Mouse (Mus musculus) lung, embryonic 16.5 days (tissue): ENCODE data around the gene Echs1. TPM values are rescaled to one million over a fixed set of nuclear protein-coding genes. Genes with fewer than 3 reads are reported as not detected.

Source experiments
- ATAC-seq: fragments of 200-750 bp; cut with Nextera tagmentation; 2 replicates; pipeline ENCODE4 v1.8.0; 2017; ENCODE audit warnings: low read depth, mild to moderate bottlenecking, moderate library complexity
- H3K27ac ChIP-seq: fragments of 300-500 bp; sonication (generic); 2 replicates; pipeline ENCODE4 v1.5.1; 2014; ENCODE audit warnings: mild to moderate bottlenecking, control low read depth, low read length
- H3K27me3 ChIP-seq: fragments of 300-500 bp; sonication (generic); 2 replicates; pipeline ENCODE4 v1.6.1; 2014; ENCODE audit warnings: low read depth, low read length, mixed read lengths; ENCODE audit not compliant: control insufficient read depth, insufficient read depth
- H3K36me3 ChIP-seq: fragments of 300-500 bp; sonication (generic); 2 replicates; pipeline ENCODE4 v1.6.1; 2014; ENCODE audit warnings: low read length; ENCODE audit not compliant: control insufficient read depth, insufficient read depth
- H3K4me1 ChIP-seq: fragments of 300-500 bp; sonication (generic); replicated peaks from 2 replicates; pipeline ENCODE4 v1.6.1; 2014; ENCODE audit warnings: low read length, mixed read lengths; ENCODE audit not compliant: control insufficient read depth, insufficient read depth
- H3K4me2 ChIP-seq: fragments of 300-500 bp; sonication (generic); 2 replicates; pipeline ENCODE4 v1.6.1; 2014; ENCODE audit warnings: low read depth, low read length, control low read depth
- H3K4me3 ChIP-seq: fragments of 300-500 bp; sonication (generic); 2 replicates; pipeline ENCODE4 v1.5.1; 2014; ENCODE audit warnings: mild to moderate bottlenecking, low read length, control low read depth
- H3K9ac ChIP-seq: fragments of 300-500 bp; sonication (generic); 2 replicates; pipeline ENCODE4 v1.6.1; 2014; ENCODE audit warnings: low read length, control low read depth
- H3K9me3 ChIP-seq: fragments of 300-500 bp; sonication (generic); 2 replicates; pipeline ENCODE4 v1.6.1; 2016; ENCODE audit warnings: low read length; ENCODE audit not compliant: control insufficient read depth
- WGBS: fragments of 180-500 bp; shearing (Covaris S2); extraction: QIAGEN DNeasy Blood & Tissue Kit; methylation state at CpG from one replicate; pipeline ENCODE4 v1.1.7; 2014; 5-methylcytosine and 5-hydroxymethylcytosine counted together
- polyA plus RNA-seq: library from polyadenylated mRNA; unstranded; fragments of >200 nt; fragmentation: Nextera tagmentation; extraction: Ambion mirVana; gene quantifications from 2 replicates; pipeline ENCODE4 v1.2.1, GENCODE M21; 2015

Gene Echs1
- polyA plus RNA-seq, 1 experiment from 2014 or later, result 141 TPM

DNA sequence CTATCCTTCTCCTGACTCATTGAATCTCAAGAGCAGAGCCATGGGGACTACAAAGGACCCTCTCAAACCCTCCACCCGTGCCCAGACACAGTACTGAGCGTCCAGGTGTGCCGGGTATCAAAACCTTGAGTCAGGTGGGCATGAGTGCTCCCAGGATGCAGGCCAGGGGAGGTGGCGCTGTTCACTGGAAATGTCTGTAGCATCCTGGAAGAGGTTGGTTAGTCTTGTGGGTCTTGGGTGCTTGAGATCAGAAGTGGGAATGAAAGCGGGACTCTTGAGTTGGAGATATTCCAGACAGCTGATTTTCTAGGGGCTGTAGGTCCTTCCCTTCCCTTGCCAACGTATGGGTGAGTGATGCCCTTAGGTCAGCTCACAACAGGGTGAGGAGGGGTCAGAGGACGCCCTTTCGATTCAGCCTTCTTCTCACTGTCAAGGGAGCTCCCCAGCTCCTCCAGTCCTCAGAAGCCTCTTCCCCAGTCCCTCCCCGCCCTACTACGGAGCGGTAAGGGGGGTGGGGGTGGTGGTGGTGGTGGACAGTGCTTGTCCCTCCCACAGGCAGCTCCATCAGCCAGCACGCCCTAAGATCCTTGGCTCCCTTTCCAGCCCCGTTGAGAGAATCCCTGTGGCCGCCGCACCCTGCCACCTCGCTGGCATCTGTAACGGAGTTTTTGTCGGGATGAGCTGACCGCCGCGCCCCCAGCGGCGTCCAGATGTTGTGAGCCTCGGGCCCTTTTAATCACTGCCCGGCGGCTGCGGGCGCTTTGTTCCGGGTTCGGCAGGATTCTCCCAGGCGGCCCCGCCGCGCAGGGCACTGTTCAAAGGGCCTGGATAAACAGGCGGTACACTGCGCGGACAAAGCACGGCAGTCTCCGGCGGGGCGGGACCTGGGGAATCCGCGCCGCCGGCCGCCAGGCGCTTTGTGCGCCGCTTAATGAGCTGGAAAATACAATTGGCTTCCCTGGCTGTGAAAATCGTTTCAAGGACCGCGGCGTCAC, 58.6 kb downstream of the Echs1 start:
- Histone ChIP-seq H3K27me3 (peaks cover 81% of the 10 kb centered on the region), H3K4me1 (peaks cover 11% of the 10 kb centered on the region), H3K27ac (no peak overlapping the region), H3K36me3 (no peaks in the 10 kb centered on the region), H3K9me3 (no peaks in the 10 kb centered on the region), H3K9ac (peak overlapping the region; percentile 61), H3K4me2 (peak overlapping the region; percentile 76), H3K4me3 (peak overlapping the region; percentile 49)
- 3% methylated on average over 53 of the region's 53 CpGs for WGBS
- ATAC-seq, result peak; percentile 27; the same call in 1 of the 2 replicates

Other genes with a start within 250 kb of the Echs1 start
- 1.1 and 1.8 TPM in 2 replicates for gene Kndc1, start 221.8 kb downstream of the Echs1 start, polyA plus RNA-seq
- 0.13 and 0.63 TPM in 2 replicates for gene Utf1, start 172.7 kb downstream of the Echs1 start, polyA plus RNA-seq
- gene 6430531B16Rik, start 137.7 kb downstream of the Echs1 start, polyA plus RNA-seq, result 4.1 and 6.2 TPM in 2 replicates
- gene Adam8, start 123.9 kb downstream of the Echs1 start, polyA plus RNA-seq, result 1.9 and 3.1 TPM in 2 replicates
- 39.8 and 41.8 TPM in 2 replicates for gene Zfp511, start 80.1 kb downstream of the Echs1 start, polyA plus RNA-seq
- 50.5 and 50.6 TPM in 2 replicates for gene Tubgcp2, start 79.8 kb downstream of the Echs1 start, polyA plus RNA-seq
- gene Msx3, start 67.4 kb downstream of the Echs1 start, polyA plus RNA-seq, result not detected in 2 replicates
- gene Caly, start 33.9 kb downstream of the Echs1 start, polyA plus RNA-seq, result 0.63 and 1.6 TPM in 2 replicates
- gene Prap1, start 23.1 kb downstream of the Echs1 start, polyA plus RNA-seq, result 0.49 TPM in 1 of 2 replicates, not detected in the other
- 18.6 and 21.4 TPM in 2 replicates for gene Fuom, start 14.0 kb downstream of the Echs1 start, polyA plus RNA-seq
- gene Paox, start 677 bp downstream of the Echs1 start, polyA plus RNA-seq, result 19.9 and 21.3 TPM in 2 replicates
- gene Mtg1, start 21.1 kb upstream of the Echs1 start, polyA plus RNA-seq, result 20.7 and 24.8 TPM in 2 replicates
- gene Sprn, start 38.4 kb upstream of the Echs1 start, polyA plus RNA-seq, result 0.25 and 0.41 TPM in 2 replicates
- not detected in 2 replicates for gene Olfr522, start 48.3 kb upstream of the Echs1 start, polyA plus RNA-seq
- gene Olfr523, start 56.7 kb upstream of the Echs1 start, polyA plus RNA-seq, result not detected in 2 replicates
- 0.05 and 0.08 TPM in 2 replicates for gene Olfr524, start 89.5 kb upstream of the Echs1 start, polyA plus RNA-seq
- gene Cd163l1, start 101.8 kb upstream of the Echs1 start, polyA plus RNA-seq, result 0.59 and 2.3 TPM in 2 replicates
- 0.06 TPM in 1 of 2 replicates, not detected in the other for gene 5830411N06Rik, start 130.8 kb upstream of the Echs1 start, polyA plus RNA-seq
- gene Olfr525, start 204.4 kb upstream of the Echs1 start, polyA plus RNA-seq, result not detected in 2 replicates
- not detected in 2 replicates for gene Olfr527, start 217.5 kb upstream of the Echs1 start, polyA plus RNA-seq
- gene Olfr60, start 245.2 kb upstream of the Echs1 start, polyA plus RNA-seq, result not detected in 2 replicates